Mouse (Mus musculus) embryo, embryonic 10 days (tissue): ENCODE data around the gene Arhgef26.

Experiments
- DNase-seq: peaks from one replicate; pipeline ENCODE4 v3.0.0-alpha.2; 2015; ENCODE audit warnings: low spot score

Arhgef26 gene

DNA sequence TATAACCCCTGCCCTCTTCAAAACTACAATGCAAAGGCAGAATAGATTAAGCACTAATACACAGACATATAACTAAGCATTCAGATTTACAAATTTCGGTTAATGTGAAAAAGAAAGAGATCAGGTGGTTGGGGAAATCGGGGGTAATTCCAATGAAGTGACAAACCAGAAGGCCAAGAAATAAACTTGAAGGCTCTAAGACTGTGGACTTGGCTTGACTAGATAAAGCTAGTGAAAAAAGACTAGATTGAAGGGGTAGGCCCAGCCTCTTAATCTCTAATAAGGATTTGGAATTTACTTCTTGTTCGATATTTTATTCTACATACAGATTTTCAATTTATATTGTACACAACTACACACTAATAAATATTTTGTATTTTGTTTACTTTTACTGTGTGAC lies at the start of gene Arhgef26:
TSS of gene Arhgef26 (plus strand) at position 301 of the 400 bp plus-strand sequence.
- DNase-seq, result no peak

DNA sequence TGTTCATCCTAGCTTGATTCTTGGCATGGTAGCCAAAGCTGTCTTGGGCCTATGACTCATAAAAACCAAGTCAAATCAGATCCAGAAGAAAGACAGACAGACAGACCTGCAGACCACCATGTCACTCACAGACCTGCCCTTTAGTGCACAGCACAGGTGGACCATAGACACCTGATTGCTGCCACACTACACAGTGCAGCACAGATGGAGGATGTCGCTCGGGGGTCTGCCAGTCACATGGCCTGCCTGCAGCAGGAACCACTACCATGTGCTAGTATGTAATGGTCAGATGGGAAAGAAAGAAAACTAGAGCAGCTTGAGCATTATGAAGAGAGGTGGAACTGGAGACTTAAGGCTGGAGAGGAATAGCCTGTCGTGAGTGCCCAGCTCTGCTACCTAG lies 27.7 kb upstream of the Arhgef26 start:
- DNase-seq, result no peak

- DNase-seq, result no peak
These were observed 26.9 kb upstream of the Arhgef26 start for GRCm38 (mm10) chr3:62311224-62311623.

- no peak for DNase-seq
These were observed 13.4 kb upstream of the Arhgef26 start for GRCm38 (mm10) chr3:62324708-62325107.

DNA sequence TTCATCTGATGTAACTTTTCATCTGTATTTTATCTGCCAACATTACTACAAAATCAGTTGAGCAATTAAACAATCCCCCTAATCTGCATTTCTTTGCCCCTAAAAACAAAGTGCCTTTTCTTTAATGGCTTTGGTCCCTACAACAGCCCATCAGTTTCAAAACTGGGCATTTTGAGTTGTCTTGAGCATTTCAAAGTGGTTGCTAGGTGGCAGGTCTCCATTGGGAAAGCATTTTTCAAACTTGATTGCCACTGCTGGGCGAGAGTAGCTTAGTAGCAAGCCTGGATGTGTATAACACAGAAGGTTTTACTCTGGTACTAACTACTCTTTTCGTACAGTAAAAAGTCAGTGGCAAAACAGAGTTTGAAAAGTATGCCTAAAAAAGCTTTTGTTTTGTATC lies 10.2 kb upstream of the Arhgef26 start:
- no peak for DNase-seq

- no peak for DNase-seq
These were observed 313 bp downstream of the Arhgef26 start for GRCm38 (mm10) chr3:62338461-62338853.

- peak; percentile 56 for DNase-seq
These were observed 841 bp downstream of the Arhgef26 start for GRCm38 (mm10) chr3:62338854-62339515.

- DNase-seq, result peak; percentile 48
These were observed 1.4 kb downstream of the Arhgef26 start for GRCm38 (mm10) chr3:62339516-62340051.

- DNase-seq, result peak; percentile 5
These were observed 2.1 kb downstream of the Arhgef26 start for GRCm38 (mm10) chr3:62340154-62340760.

GRCm38 (mm10) chr3:62340861-62341260 lies 2.7 kb downstream of the Arhgef26 start:
- peak; percentile 11 for DNase-seq

DNA sequence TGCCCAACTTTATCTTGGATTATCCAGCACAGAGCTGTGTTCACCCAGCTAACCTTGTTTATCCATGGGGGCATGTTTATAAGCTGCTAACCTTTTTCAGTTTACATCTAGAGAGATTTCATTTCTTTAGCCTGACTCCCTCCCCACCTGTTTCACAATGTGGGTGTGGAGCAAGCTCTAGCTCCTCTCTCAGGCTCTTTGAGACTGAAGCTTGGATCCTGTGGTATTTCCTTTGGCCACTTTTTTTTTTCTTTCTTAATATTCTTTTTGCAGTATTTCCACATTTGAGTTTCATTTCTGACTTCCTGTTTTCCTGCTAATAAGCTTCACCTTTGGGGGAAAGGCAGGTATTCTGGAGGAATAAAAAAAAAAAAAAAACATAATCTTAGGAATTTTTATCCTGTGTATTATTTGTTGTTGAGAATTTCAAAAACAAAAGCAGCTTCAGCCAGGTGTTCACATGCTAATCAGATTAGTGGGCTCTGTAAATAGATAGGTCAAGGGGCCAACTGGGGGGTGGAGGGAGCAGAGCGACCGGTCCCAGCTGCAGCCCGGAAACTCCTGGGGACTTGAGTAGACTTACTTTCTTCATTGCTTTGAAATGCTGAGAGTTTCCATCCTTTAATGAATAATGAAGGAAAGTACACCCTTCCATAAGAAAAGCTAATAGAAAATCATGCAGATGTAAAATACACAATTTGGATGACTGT lies 3.5 kb downstream of the Arhgef26 start:
- DNase-seq, result no peak

DNA sequence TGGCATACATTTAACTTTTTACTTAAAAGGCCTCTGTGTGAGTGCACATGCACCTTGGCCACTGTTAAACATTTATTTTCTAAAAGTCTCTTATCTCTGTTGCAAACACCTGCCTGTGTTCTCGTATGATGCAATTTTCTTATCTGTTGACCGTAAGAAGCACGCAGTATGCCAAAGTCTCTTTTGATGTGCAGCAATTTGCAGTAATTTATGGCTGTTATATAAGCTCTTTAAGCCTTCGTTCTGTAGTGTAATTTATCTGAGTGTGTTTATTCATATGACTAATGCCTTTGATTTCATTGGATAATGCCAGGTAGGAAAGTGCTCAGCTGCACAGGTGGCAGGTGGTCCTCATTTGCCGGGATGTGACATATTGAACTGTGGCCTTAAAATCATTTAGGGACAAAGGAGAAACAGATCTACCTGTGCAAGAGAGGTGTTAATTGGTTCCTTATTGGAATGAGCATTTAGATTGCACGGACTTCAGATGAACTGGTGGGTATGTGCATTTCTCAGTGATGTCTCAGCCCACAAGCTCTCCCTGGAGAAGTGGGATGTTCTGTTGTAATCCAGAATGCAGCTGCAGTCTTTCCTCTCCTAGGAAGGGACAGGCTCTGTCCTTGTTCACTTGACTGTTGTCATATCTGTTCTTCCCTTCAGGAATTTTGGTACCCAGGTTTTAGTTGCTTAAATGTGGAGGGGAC lies 10.5 kb downstream of the Arhgef26 start:
- DNase-seq, result no peak

DNA sequence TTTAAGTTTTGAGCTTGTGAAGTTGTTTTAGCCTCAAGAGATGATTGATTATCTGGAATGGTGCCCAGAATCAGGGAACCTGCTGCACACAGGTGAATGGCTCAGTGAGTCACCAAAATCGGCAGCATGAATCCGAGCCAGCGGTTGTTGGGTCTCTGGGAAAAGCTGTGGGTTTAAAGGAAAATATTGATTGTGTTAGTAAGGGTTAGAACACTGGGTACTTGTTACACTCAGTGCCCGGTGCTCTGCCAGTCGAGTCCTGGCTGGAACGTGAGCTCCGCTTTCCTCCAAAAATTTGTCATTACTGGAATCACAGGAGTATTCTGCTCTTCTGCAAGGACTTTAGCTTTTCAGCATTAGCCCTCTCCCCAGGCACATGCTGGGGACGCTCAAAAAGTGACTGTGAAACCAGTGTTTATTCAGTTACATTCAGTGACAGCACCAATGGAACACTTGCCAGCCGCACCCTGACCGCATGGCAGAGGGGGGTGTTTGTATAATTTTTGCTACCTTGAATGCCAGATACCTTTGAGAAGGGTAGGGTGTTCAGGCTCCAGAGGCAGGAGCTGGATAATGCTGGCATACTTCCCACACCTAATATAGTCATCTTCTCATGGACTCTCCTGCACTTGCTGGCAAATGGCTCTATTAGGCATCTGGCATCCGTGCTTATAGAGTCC lies 11.2 kb downstream of the Arhgef26 start:
- DNase-seq, result no peak

DNA sequence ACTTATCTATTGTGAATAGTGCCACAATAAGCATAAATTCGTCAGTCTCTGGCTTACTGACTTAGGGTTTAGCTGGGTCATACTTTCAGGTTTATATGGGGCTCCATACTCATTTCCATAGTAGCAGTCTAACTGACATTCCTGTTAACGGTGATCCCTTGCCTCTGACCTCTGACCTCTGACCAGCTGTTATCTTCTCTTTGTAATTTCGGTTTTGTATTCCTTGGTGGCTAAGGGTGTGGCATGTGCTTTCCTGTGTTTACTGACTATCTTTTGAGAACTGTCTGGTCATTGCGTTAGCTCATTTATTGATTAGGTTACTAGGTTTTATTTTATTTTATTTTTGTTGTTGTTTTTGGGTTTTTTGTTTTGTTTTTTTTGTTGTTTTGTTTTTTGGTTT lies 13.9 kb downstream of the Arhgef26 start:
- no peak for DNase-seq

DNA sequence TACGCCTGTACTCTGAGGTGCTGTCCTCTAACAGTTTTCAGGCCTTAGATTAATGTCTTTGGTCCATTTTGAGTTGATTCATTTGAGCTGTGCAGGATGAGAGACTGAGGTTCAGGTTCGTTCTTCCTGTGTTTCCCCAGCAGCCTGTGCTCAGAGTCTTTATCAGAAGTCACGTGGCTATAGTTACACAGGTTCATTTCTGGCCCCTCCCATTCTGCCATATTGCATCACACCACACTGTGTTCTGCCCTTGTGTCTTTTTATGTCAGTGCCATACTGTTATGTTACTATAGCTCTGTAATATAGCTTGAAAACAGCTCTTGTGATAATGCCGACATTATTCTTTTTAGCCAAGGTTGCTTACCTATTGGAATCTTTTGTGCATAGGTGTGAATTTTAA lies 14.7 kb downstream of the Arhgef26 start:
- no peak for DNase-seq

DNA sequence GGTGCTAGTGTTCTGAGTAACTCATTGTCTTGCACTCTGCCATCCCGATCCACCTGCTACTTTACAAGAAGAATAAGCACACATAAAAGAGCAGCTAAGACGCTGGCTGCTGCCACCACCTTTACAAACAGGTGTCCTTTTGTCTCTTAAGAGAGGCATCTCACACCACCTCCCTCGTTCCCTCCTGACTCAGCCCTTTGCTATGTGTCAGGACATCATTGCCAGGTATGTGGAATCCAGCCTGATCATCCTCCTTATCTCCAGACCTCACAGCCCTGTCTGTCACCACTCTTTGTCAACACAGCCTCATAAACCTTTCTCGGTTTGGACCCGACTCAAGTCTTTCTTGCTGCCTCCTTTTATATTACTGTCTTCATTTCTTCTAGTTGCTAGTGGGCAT lies 29.7 kb downstream of the Arhgef26 start:
- no peak for DNase-seq

DNA sequence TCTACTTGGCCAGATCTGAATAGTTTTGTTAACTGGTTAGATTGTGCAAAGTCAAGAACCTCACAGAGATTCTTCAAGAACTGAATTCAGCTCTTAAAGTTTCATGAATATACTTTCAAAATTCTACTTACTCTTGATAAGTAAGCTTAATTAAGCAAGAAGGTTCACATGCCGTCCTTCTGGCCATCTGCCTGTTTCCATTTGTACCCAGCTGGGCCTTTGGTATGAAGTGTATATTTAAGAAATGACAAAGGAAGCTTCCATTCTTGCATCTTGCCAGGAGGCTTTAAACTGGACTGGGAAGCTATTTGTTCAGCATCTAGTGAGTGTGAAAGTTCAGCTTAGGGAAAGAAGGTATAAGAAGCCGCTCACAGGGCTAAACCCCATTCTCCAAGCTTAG lies 34.7 kb downstream of the Arhgef26 start:
- DNase-seq, result no peak

DNA sequence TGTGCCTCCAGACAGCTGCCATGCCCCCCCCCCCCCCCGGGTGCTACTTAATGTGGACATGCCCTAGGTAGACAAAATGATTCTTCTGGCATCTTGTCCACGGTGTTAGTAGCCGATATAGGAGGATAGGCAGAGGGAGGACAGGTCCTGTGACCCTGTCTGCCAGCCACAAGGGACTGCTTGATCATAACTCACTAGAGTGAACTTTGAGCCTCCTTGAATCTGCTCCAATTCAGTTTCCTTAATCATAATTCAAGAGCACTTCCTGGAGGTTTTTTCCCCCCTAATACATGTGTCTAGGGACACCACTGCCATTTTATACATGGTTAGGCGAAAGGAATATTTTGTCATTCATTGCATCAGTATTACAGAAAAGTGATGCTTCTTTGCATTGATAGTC lies 36.2 kb downstream of the Arhgef26 start:
- no peak for DNase-seq

DNA sequence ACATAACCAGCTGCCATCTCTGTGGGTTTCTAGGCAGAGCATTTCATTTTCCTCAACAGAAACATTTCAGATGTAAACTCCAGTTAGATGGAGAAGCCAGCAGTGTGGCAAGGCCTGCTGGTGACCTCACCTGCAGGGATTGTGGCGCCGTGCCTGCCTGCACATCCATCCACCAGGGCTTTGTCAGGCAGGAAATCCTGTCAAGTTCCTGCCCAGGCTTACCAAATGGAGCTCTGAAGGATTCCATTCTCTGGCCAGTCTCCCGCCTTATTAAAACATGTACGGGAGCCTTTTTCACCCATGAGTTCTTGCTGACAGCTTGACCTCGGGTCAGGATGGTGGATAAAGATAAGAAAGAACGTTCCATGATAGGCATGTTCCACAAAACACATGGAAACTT lies 36.7 kb downstream of the Arhgef26 start:
- DNase-seq, result peak; percentile 32

GRCm38 (mm10) chr3:62376719-62377118 lies 38.6 kb downstream of the Arhgef26 start:
- no peak for DNase-seq

- peak; percentile 32 for DNase-seq
These were observed 41.8 kb downstream of the Arhgef26 start for GRCm38 (mm10) chr3:62379946-62380345.

GRCm38 (mm10) chr3:62380420-62380819 lies 42.3 kb downstream of the Arhgef26 start:
- peak; percentile 28 for DNase-seq
